Mouse (Mus musculus) ovary, adult 18-20 months (tissue): ENCODE data around the gene Nup98.

Experiments
- DNase-seq: peaks from one replicate; pipeline ENCODE4 v3.0.0; 2022; ENCODE audit warnings: low spot score, mixed read lengths

The Nup98 gene

GRCm38 (mm10) chr7:102209756-102210721 is at the start of gene Nup98, which contains the start of gene Pgap2:
Gene Nup98 (minus strand): TSS chr7:102210176.
Gene Pgap2 (plus strand): TSS chr7:102210208.
- peak; percentile 99 for DNase-seq

- no peak for DNase-seq
Observed at GRCm38 (mm10) chr7:102258753-102259152, 48.8 kb upstream of the Nup98 start.

GRCm38 (mm10) chr7:102258189-102258588 is 48.2 kb upstream of the Nup98 start:
- DNase-seq: no peak

- no peak for DNase-seq
Observed at GRCm38 (mm10) chr7:102256636-102257035, 46.7 kb upstream of the Nup98 start.

GRCm38 (mm10) chr7:102255954-102256353 is 46.0 kb upstream of the Nup98 start, which contains the start of gene Rhog:
Gene Rhog (minus strand): TSS chr7:102256054.
- DNase-seq: no peak

- DNase-seq: no peak
Observed at GRCm38 (mm10) chr7:102253631-102254030, 43.7 kb upstream of the Nup98 start.

- peak; percentile 83 for DNase-seq
Observed at GRCm38 (mm10) chr7:102250631-102251214, 40.7 kb upstream of the Nup98 start.

- DNase-seq: peak; percentile 63
Observed at GRCm38 (mm10) chr7:102249896-102250630, 40.1 kb upstream of the Nup98 start.

GRCm38 (mm10) chr7:102249531-102249895 is 39.5 kb upstream of the Nup98 start:
- no peak for DNase-seq

GRCm38 (mm10) chr7:102248691-102249404 is 38.9 kb upstream of the Nup98 start:
- DNase-seq: no peak

- DNase-seq: no peak
Observed at GRCm38 (mm10) chr7:102246956-102247797, 37.2 kb upstream of the Nup98 start.

GRCm38 (mm10) chr7:102246265-102246664 is 36.3 kb upstream of the Nup98 start:
- DNase-seq: no peak

GRCm38 (mm10) chr7:102245775-102246174 is 35.8 kb upstream of the Nup98 start:
- DNase-seq: no peak

- DNase-seq: no peak
Observed at GRCm38 (mm10) chr7:102244782-102245535, 35.0 kb upstream of the Nup98 start.

- DNase-seq: no peak
Observed at GRCm38 (mm10) chr7:102243870-102244269, 33.9 kb upstream of the Nup98 start.

- no peak for DNase-seq
Observed at GRCm38 (mm10) chr7:102242917-102243316, 32.9 kb upstream of the Nup98 start.

GRCm38 (mm10) chr7:102242371-102242770 is 32.4 kb upstream of the Nup98 start:
- no peak for DNase-seq

- no peak for DNase-seq
Observed at GRCm38 (mm10) chr7:102239591-102239990, 29.6 kb upstream of the Nup98 start.

- no peak for DNase-seq
Observed at GRCm38 (mm10) chr7:102238686-102239286, 28.8 kb upstream of the Nup98 start.

- DNase-seq: no peak
Observed at GRCm38 (mm10) chr7:102233059-102233458, 23.1 kb upstream of the Nup98 start.
